Mouse (Mus musculus): ENCODE data around the gene Atg4b.
"Not testable (repeated sequence)": the region's sequence is repeated elsewhere in the genome, so short reads cannot be mapped to it uniquely, and the experiment has no call there.

Atg4b gene

DNA sequence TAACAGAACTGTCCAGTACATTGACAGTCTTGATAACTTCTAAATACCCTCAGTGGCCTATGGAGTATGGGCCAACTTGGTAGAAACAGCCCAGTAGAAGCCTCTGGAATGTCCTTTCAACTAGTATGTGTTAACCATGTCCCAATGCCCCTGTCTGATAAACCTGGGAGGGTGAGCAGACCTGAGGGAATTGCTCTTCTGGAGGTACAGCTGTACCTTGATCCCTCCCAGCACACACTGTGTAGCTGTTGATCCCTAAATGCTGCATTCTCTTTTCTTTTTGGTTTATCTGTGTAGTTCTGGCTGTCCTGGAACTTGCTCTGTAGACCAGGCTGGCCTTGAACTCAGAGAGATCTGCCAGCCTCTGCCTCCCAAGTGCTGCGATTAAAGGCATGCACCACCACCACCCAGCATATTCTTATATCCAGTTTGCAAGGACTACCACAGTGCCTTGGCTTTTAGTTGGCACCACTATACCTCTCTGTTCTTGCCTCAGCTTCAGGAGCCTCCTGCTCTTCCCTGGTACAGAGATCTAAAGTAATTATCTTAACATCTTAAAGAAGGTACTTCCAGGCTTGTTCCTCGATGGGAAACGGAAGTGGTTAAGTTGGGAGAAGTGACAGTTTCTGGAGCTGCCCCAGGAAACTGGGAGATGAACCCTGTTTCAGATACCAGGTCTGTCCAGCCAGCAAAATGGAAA, 72.6 kb downstream of the Atg4b start:
- DNase-seq, result no peak

DNA sequence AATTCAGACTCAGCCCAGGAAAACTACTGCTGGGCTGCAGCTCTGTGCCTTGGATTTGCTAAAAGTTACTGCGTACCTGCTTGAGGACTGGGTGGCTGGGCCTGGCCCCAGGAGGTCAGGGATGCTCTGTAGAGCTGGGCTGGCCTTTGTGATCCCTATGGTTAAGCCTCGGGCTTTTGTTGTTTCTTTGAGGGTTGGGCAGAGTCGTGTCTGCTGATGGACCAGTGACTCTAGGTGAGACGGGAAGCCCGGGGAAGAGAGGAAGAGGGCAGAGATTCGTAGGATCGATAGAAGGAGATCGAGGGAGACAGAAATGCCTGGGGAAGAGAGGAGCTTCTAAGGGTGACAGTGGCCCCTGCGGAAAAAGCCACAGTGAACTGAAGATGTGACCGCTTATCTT, 73.3 kb downstream of the Atg4b start, which contains the start of gene D2hgdh:
Gene D2hgdh, plus strand, starts transcription at position 301 of the 400 bp plus-strand sequence.
- DNase-seq, result no peak

DNA sequence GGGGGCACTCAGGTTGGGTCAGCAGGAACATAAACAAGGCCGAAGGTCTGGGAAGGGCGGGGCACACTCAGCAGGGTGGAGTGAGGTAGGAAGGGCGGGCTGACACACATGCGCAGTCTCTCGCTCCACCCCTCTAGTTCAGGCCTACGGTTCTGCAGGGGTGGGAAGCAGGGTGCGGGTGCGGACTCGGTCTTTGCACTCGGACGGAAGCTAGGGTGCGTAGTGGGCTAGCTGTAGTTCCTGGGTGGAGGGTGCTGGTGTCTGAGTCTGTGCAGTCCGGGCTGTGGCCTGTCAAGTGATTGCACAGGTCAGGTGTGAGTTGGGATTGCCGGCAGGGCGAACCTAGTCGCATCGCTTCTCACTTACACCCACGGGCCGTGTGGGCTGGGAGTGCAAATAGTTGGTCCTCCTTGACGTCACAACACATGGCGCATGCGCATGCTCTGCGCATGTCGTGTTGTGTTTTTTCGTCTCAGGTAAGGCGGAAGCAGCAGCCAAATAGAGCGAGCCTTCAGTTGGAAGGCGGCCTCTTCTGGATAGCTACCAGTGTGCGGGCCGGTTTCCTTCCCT, 73.9 kb downstream of the Atg4b start:
- DNase-seq, result peak; percentile 94

GRCm38 (mm10) chr1:93825771-93826539, 74.7 kb downstream of the Atg4b start:
- peak; percentile 17 for DNase-seq

- no peak for DNase-seq
These were observed 75.2 kb downstream of the Atg4b start for GRCm38 (mm10) chr1:93826540-93826835.

- not testable (repeated sequence) for DNase-seq
These were observed 81.6 kb downstream of the Atg4b start for GRCm38 (mm10) chr1:93832754-93833360.

DNA sequence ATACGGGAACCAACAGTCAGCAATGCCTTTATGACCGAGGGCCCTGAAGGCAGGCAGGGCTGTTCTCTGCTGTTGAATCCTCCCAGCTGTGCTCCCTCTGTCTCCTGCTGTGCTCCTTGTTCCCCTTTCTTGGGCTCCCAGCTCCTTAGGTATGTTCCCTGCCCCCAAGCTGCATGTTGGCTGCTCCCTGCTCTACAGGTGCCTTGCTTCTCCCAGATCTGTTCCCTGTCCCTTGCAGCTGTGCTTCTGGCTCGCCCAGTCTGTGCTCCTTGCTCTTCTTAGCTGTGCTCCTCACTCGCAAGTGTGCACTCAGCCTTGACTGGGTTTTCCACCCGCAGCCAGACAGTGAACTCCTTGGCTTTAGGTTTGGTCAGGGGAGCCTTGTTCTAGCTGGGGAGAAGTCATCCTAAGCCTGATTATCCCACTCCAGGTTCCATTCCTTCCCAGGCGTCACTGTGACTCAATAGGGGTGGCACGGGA, 83.4 kb downstream of the Atg4b start:
- no peak for DNase-seq

GRCm38 (mm10) chr1:93835211-93835610, 83.9 kb downstream of the Atg4b start:
- DNase-seq, result no peak

DNA sequence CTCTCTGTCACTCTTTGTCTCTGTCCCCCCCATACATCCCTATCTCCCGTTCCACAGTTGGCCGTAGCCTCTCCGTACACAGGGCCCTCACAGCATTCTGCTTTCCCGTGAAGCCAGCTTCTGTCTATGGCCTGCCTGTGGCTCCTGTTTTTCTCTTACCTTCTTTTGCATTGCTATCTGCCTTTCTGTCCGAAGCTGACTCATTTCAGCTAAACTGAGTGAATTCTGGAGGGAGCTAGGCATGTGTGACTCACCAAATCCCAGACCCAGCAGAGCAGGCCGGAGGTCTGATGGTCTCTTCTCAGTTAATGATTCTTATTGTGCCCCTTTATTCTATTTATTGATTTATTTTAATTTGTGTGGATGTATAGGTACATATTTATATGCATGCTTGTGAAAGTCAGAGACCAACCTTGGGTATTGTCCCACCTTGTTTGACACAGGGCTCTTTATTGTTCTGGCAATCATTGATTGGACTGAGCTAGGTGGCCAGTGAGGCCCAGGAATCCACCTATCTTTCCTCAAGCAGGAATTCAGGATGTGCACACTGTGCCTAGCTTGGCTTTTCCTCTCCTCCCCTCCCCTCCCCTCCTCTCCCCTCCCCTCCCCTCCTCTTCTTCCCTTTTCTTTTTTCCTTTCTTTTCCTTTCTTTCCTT, 84.7 kb downstream of the Atg4b start:
- no peak for DNase-seq

DNA sequence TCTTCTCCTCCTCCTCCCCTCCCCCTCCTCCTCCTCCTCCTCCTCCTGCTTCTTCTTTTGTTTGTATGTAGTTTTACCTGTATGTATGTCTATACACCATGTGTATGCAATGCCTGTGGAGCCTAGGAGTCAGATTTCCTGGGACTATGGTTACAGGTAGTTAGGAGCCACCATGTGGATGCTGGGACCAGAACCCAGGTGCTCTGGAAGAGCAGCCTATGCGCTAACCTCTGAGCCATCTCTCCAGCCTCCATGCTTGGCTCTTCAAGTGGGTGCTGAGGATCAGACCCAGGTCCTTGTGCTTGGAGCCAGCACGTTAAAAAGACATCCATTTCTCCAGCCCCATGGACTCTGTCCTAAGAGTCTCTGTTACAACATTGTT, 85.2 kb downstream of the Atg4b start:
- no peak for DNase-seq

GRCm38 (mm10) chr1:93837335-93837734, 86.0 kb downstream of the Atg4b start:
- no peak for DNase-seq

- DNase-seq, result not testable (repeated sequence)
These were observed 87.3 kb downstream of the Atg4b start for GRCm38 (mm10) chr1:93838569-93838968.

Data from lung, postnatal 14 days (tissue).